Mouse (Mus musculus) cerebellum, adult 2 months (tissue): ENCODE results near the gene Hira.

Experiments
- CTCF ChIP-seq: fragments of 200-500 bp; IDR thresholded peaks from 2 replicates; pipeline ENCODE4 v1.5.1; 2011; ENCODE audit warnings: low read depth, mild to moderate bottlenecking, control low read depth, low read length, moderate library complexity, borderline replicate concordance; ENCODE audit not compliant: insufficient read depth
- POLR2A ChIP-seq: fragments of 200-500 bp; IDR thresholded peaks from 2 replicates; pipeline ENCODE4 v1.6.1; 2011; ENCODE audit warnings: low read length, control low read depth, borderline replicate concordance; ENCODE audit not compliant: insufficient read depth

DNA sequence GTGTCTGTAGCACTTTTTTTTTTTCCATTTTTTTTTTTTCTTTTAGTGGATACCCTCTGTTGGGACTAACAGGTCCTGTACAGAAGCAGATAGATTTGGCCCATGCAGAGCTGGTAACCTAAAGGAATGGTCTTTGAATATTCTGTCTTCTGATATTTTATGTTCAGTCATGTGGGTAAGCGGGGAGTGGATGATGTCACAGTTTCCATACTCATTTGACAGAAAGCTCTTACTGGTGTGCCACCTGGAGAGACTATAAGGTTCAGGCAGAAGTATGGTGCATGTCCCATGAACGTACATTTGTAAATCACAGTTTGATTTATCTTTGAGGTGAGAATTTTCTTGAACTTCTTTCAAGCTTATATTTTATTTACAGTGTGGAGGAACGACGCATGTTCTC is 39.2 kb downstream of the Hira start:
- TF ChIP-seq CTCF (no peak), POLR2A (no peak)
